Mouse (Mus musculus) heart, embryonic 11.5 days (tissue): ENCODE data around the gene Ufc1. TPM values are rescaled to one million over a fixed set of nuclear protein-coding genes. Genes with fewer than 3 reads are reported as not detected.

Experiments
- ATAC-seq: fragments of 200-750 bp; cut with Nextera tagmentation; replicated peaks from 2 replicates; pipeline ENCODE4 v1.8.0; 2017; ENCODE audit warnings: moderate library complexity; ENCODE audit not compliant: insufficient number of reproducible peaks, low FRiP score, low TSS enrichment
- H3K27ac ChIP-seq: fragments of 300-500 bp; sonication (generic); 2 replicates; pipeline ENCODE4 v1.5.1; 2014; ENCODE audit warnings: mild to moderate bottlenecking, low read depth, low read length
- H3K27me3 ChIP-seq: fragments of 300-500 bp; sonication (generic); 2 replicates; pipeline ENCODE4 v1.6.1; 2014; ENCODE audit warnings: mild to moderate bottlenecking, low read length, mixed read lengths; ENCODE audit not compliant: control insufficient read depth, insufficient read depth
- H3K36me3 ChIP-seq: fragments of 300-500 bp; sonication (generic); 2 replicates; pipeline ENCODE4 v1.6.1; 2014; ENCODE audit warnings: mild to moderate bottlenecking, low read length, moderate library complexity, mixed read lengths; ENCODE audit not compliant: control insufficient read depth, insufficient read depth
- H3K4me1 ChIP-seq: fragments of 300-500 bp; sonication (generic); 2 replicates; pipeline ENCODE4 v1.6.1; 2014; ENCODE audit warnings: low read length; ENCODE audit not compliant: control insufficient read depth, insufficient read depth
- H3K4me2 ChIP-seq: fragments of 300-500 bp; sonication (generic); 2 replicates; pipeline ENCODE4 v1.6.1; 2014; ENCODE audit warnings: mild to moderate bottlenecking, moderate library complexity
- H3K4me3 ChIP-seq: fragments of 300-500 bp; sonication (generic); 2 replicates; pipeline ENCODE4 v1.5.1; 2014; ENCODE audit warnings: low read depth, low read length
- H3K9ac ChIP-seq: fragments of 300-500 bp; sonication (generic); 2 replicates; pipeline ENCODE4 v1.6.1; 2014; ENCODE audit warnings: mild to moderate bottlenecking, low read depth, low read length, moderate library complexity
- H3K9me3 ChIP-seq: fragments of 300-500 bp; sonication (generic); replicated peaks from 2 replicates; pipeline ENCODE4 v1.6.1; 2016; ENCODE audit warnings: low read length; ENCODE audit not compliant: control insufficient read depth
- WGBS: fragments of 180-500 bp; shearing (Covaris S2); extraction: QIAGEN DNeasy Blood & Tissue Kit; methylation state at CpG from one replicate; pipeline ENCODE4 v1.1.7; 2014; ENCODE audit not compliant: insufficient replicate concordance; 5-methylcytosine and 5-hydroxymethylcytosine counted together
- polyA plus RNA-seq: library from polyadenylated mRNA; unstranded; fragments of >200 nt; fragmentation: Nextera tagmentation; extraction: Ambion mirVana; gene quantifications from 2 replicates; pipeline ENCODE4 v1.2.1, GENCODE M21; 2014

Gene Ufc1
- polyA plus RNA-seq, 1 experiment from 2014 or later: 90.3 TPM

DNA sequence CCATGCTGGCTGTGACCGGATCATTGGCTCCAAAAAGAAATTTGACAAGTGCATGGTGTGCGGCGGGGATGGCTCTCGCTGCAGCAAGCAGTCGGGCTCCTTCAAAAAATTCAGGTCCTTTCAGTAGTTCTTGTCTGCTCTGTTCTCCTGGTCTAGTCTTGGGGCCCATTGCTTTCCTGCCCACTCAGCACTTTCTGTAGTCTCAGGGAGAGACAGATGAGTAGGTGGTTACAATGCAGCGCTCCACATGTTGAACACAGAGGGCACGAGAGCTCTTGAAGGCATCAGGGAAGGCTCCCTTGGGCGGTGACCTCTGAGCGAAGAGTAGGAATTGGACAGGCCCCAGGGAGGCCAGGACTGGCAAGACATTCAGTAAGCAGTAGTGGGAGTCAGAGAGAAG is 37.0 kb downstream of the Ufc1 start:
- Histone ChIP-seq H3K36me3 (no peaks in the 10 kb centered on the region), H3K9ac (no peak overlapping the region), H3K4me3 (no peak overlapping the region), H3K4me2 (no peak overlapping the region), H3K27me3 (no peaks in the 10 kb centered on the region), H3K9me3 (no peaks in the 10 kb centered on the region), H3K4me1 (peaks cover 3% of the 10 kb centered on the region; the same call in 1 of the 2 replicates), H3K27ac (no peak overlapping the region)
- no peak for ATAC-seq
- 84% methylated on average over 9 of the region's 9 CpGs for WGBS

DNA sequence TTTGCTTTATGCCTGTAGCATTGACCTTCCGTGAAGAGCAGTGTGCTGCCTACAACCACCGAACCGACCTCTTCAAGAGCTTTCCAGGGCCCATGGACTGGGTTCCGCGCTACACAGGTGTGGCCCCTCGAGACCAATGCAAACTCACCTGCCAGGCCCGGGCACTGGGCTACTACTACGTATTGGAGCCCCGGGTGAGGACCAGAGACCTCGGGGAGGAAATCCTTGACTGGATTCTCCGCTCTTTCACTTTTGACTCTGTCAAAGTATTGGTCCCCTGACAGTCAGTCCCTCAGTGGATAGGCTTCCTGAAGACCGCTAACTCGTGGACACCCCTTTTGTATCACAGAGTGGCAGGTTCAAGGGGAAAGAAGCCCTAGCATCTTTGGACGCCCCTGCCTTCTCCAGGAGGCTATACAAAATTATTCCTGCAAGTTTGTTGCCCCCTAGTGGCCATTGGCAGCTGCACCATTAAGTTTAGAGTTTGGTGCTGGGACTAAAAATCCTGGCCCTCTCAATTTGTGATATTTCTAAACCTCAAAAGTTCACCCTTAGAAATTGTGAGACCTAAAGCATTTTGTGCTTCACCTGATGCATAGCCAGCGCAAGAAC is 37.8 kb downstream of the Ufc1 start:
- Histone ChIP-seq H3K9me3 (no peaks in the 10 kb centered on the region), H3K4me2 (no peak overlapping the region), H3K4me1 (peaks cover 6% of the 10 kb centered on the region; the same call in 1 of the 2 replicates), H3K27ac (no peak overlapping the region), H3K27me3 (no peaks in the 10 kb centered on the region), H3K9ac (no peak overlapping the region), H3K4me3 (no peak overlapping the region), H3K36me3 (no peaks in the 10 kb centered on the region)
- WGBS: 62% methylated on average over 15 of the region's 15 CpGs
- no peak for ATAC-seq

DNA sequence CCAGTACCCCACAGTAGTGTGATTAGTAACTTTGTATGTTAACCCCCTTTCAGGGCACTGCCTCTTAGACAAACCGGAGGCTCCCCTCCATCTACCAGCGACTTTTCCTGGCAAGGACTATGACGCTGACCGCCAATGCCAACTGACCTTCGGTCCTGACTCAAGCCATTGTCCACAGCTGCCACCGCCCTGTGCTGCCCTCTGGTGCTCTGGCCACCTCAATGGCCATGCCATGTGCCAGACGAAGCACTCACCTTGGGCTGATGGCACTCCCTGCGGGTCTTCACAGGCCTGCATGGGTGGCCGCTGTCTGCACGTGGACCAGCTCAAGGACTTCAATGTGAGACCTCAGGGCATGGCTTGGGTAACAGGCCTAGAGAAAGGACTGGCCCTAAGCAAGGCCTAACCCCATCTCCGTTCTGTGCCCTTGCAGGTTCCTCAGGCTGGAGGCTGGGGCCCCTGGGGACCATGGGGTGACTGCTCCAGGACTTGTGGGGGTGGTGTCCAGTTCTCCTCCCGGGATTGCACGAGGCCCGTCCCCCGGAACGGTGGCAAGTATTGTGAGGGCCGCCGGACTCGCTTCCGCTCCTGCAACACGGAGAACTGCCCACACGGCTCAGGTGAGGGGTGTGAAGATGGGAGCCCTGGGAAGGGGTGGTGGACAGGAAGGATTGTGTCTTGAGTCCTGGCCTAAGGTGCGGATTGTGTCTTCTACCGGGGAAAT is 38.6 kb downstream of the Ufc1 start:
- no peaks in the 10 kb centered on the region for H3K27me3 ChIP-seq
- H3K27ac ChIP-seq: no peak overlapping the region
- no peak overlapping the region for H3K9ac ChIP-seq
- 86% methylated on average over 24 of the region's 24 CpGs for WGBS
- no peaks in the 10 kb centered on the region for H3K36me3 ChIP-seq
- no peak overlapping the region for H3K4me2 ChIP-seq
- H3K9me3 ChIP-seq: no peaks in the 10 kb centered on the region
- peaks cover 13% of the 10 kb centered on the region for H3K4me1 ChIP-seq
- no peak for ATAC-seq
- H3K4me3 ChIP-seq: no peak overlapping the region

DNA sequence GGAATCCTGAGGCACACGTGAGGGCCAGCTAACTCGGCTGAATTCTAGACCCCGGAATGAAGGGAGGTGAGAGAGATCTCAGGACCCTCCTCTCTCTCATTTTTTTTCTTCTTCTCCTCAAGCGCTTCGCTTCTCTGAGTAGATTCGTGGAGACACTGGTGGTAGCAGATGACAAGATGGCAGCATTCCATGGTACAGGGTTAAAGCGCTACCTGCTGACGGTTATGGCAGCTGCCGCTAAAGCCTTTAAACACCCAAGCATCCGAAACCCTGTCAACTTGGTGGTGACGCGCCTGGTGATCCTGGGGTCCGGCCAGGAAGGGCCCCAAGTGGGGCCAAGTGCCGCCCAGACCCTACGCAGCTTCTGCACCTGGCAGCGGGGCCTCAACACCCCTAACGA is 42.4 kb downstream of the Ufc1 start:
- H3K36me3 ChIP-seq: no peaks in the 10 kb centered on the region
- WGBS: 50% methylated on average over 17 of the region's 17 CpGs
- H3K4me2 ChIP-seq: peak overlapping the region; percentile 51
- H3K9ac ChIP-seq: peak overlapping the region; percentile 50
- no peaks in the 10 kb centered on the region for H3K9me3 ChIP-seq
- H3K27me3 ChIP-seq: 0 out of 2 replicates have a peak, but pooled peaks cover 3% of the 10 kb centered on the region
- peaks cover 32% of the 10 kb centered on the region for H3K4me1 ChIP-seq
- no peak overlapping the region for H3K27ac ChIP-seq
- no peak for ATAC-seq
- no peak overlapping the region for H3K4me3 ChIP-seq

DNA sequence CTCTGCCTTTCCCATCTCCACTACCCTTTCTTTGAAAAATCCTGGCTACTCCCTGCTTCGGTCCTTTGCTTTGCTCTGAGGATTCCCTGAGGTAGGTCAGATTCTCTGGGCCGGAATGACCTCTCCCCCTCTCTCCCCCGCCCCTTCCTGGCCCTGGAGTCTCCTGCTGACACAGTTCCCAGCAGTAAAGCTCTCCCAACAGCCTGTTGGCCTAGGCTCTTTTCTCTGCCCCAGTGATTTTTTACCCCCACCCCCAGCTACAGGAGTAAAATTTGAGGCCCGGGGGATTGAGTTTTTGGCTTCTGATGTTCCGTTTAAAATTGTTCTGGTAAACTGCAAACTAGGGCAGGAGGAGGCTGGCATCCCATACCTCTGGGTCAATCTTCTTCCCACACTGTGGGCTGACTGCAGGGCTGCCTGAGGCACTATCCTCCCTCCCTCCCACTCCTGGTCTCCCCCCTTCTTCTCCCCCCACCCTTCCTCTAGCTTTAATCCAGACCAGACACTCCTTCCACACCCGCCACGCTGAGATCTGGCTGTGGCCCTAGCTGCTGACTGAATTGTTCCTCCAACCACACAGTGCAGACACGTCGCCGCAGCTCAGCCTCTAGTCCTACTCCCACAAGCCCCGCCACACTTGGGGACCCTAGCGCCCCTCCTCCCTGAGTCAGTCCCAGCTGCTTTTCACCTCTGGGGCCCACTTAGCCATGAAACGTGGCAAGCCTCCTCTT is 43.1 kb downstream of the Ufc1 start:
- Histone ChIP-seq H3K27me3 (0 out of 2 replicates have a peak, but pooled peaks cover 3% of the 10 kb centered on the region), H3K4me1 (peaks cover 32% of the 10 kb centered on the region), H3K9ac (peak overlapping the region; percentile 50), H3K4me3 (peak overlapping the region; percentile 32; the same call in 1 of the 2 replicates), H3K27ac (peak overlapping the region; percentile 15; the same call in 1 of the 2 replicates), H3K9me3 (no peaks in the 10 kb centered on the region), H3K4me2 (peak overlapping the region; percentile 51), H3K36me3 (no peaks in the 10 kb centered on the region)
- 10% methylated on average over 13 of the region's 13 CpGs for WGBS
- no peak for ATAC-seq

DNA sequence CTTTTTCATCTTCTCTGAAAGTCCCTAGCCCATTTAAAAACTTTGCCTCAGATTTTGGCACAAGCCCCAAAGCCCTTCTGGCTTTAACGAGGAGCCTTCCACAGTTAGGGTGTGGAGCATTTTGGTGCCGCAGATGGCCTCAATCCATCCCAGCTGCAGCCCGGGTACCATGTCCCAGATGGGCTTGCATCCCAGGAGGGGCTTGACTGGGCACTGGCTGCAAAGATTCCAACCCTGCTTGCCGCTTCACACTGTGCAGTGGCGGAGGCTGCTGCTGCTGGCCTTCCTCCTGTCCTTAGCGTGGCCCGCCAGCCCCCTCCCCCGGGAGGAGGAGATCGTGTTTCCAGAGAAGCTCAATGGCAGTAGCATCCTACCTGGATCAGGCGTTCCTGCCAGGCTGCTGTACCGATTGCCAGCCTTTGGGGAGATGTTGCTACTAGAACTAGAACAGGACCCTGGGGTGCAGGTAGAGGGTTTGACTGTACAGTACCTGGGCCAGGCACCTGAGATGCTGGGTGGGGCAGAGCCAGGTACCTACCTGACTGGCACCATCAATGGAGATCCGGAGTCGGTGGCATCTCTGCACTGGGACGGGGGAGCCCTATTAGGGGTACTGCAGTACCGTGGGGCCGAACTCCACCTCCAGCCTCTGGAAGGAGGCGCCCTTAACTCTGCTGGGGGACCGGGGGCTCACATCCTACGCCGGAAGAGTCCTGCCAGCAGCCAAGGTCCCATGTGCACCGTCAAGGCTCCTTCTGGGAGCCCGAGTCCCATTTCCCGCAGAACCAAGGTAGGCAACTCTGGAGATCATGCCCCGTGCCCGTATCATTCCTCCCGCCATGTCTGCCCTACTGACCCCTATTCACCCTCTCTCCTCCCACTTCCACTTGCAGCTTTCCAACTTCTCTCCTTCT is 43.9 kb downstream of the Ufc1 start, which contains the start of gene Ndufs2:
TSS of gene Ndufs2 (minus strand) at position 709 of the 914 bp plus-strand sequence.
- H3K4me1 ChIP-seq: peaks cover 35% of the 10 kb centered on the region
- 17% methylated on average over 26 of the region's 26 CpGs for WGBS

DNA sequence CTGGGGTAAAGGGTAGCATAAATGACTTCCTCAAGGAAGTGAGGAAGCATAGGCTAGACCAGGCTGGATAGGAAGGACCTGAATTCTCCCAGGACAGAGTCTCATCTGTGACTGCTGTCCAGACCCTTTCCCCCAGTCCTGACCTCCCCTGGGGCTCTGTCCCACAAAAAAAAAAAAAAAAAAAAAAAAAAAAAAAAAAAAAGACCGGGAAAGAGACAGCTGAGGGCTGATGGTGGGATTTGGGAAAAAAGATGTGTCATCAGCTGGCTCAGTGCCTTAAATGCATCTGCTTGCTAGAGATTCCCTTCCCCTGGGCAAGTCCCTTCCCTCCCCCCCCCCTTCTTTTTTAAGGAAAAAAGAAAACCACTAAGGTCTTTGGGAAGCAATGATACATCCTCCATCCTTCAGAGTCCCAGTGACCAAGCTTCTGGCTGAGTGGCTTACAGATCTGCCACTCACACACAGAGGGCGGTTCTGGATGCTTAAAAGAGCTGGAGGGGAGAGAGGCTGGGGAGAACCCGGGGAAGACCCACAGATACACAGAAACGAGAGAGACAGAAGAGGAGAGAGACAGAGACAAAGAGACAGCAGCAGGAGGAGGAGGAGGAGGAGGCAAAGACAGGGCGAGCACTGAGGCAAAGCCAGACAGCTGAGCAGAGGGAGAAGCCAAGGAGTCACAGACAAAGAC is 44.8 kb downstream of the Ufc1 start, which contains the start of gene Adamts4:
TSS of gene Adamts4 (plus strand) at position 509 of the 688 bp plus-strand sequence.
- Histone ChIP-seq H3K4me2 (peak within 1 kb of the TSS; percentile 51), H3K9me3 (no peaks in the 10 kb centered on the region), H3K36me3 (peaks cover under 1% of the 10 kb centered on the region; the same call in 1 of the 2 replicates), H3K27me3 (0 out of 2 replicates have a peak, but pooled peaks cover 3% of the 10 kb centered on the region), H3K9ac (peak within 1 kb of the TSS; percentile 34; the same call in 1 of the 2 replicates), H3K27ac (peak within 1 kb of the TSS; percentile 92; the same call in 1 of the 2 replicates), H3K4me1 (peaks cover 41% of the 10 kb centered on the region), H3K4me3 (peak within 1 kb of the TSS; percentile 32)
- 22% methylated on average over 5 of the region's 5 CpGs for WGBS
- no peak for ATAC-seq

More for the DNA sequence above, 43.9 kb downstream of the Ufc1 start, which contains the start of gene Ndufs2:
- peak within 1 kb of the TSS; percentile 51 for H3K4me2 ChIP-seq
- no peak for ATAC-seq
- H3K9ac ChIP-seq: peak within 1 kb of the TSS; percentile 50
- 0 out of 2 replicates have a peak, but pooled peaks cover 3% of the 10 kb centered on the region for H3K27me3 ChIP-seq
- peak within 1 kb of the TSS; percentile 32 for H3K4me3 ChIP-seq
- no peaks in the 10 kb centered on the region for H3K36me3 ChIP-seq
- H3K9me3 ChIP-seq: no peaks in the 10 kb centered on the region
- H3K27ac ChIP-seq: peak within 1 kb of the TSS; percentile 15; the same call in 1 of the 2 replicates
